Mouse (Mus musculus) cortical plate, adult 2 months (tissue): Measurements from ENCODE around the gene Sdk1. TPM values are rescaled to one million over a fixed set of nuclear protein-coding genes. Genes with fewer than 3 reads are reported as not detected.

Experiments
- H3K27ac ChIP-seq: fragments of 200-500 bp; 2 replicates; pipeline ENCODE4 v1.5.1; 2012; ENCODE audit warnings: low read length, control low read depth, inconsistent platforms; ENCODE audit not compliant: insufficient read depth
- H3K4me1 ChIP-seq: fragments of 200-500 bp; 2 replicates; pipeline ENCODE4 v1.6.1; 2011; ENCODE audit warnings: low read length; ENCODE audit not compliant: control insufficient read depth, insufficient read depth
- H3K4me3 ChIP-seq: fragments of 200-500 bp; 2 replicates; pipeline ENCODE4 v1.5.1; 2011; ENCODE audit warnings: mild to moderate bottlenecking, low read length, control low read depth; ENCODE audit not compliant: insufficient read depth
- CTCF ChIP-seq: fragments of 200-500 bp; IDR thresholded peaks from 2 replicates; pipeline ENCODE4 v1.5.1; 2011; ENCODE audit warnings: mild to moderate bottlenecking, control low read depth, low read length; ENCODE audit not compliant: insufficient read depth; ENCODE audit errors: extremely low read depth
- POLR2A ChIP-seq: fragments of 200-500 bp; IDR thresholded peaks from 2 replicates; pipeline ENCODE4 v1.6.1; 2011; ENCODE audit warnings: mild to moderate bottlenecking, low read length, control low read depth; ENCODE audit not compliant: insufficient read depth; ENCODE audit errors: extremely low read depth
- polyA plus RNA-seq: library from polyadenylated mRNA; depleted of rRNA; stranded (reverse); fragments of >200 nt; gene quantifications from 2 replicates; pipeline ENCODE4 v1.2.3, GENCODE M21; 2012

Sdk1 gene
- polyA plus RNA-seq, 1 experiment = 3.3 TPM

DNA sequence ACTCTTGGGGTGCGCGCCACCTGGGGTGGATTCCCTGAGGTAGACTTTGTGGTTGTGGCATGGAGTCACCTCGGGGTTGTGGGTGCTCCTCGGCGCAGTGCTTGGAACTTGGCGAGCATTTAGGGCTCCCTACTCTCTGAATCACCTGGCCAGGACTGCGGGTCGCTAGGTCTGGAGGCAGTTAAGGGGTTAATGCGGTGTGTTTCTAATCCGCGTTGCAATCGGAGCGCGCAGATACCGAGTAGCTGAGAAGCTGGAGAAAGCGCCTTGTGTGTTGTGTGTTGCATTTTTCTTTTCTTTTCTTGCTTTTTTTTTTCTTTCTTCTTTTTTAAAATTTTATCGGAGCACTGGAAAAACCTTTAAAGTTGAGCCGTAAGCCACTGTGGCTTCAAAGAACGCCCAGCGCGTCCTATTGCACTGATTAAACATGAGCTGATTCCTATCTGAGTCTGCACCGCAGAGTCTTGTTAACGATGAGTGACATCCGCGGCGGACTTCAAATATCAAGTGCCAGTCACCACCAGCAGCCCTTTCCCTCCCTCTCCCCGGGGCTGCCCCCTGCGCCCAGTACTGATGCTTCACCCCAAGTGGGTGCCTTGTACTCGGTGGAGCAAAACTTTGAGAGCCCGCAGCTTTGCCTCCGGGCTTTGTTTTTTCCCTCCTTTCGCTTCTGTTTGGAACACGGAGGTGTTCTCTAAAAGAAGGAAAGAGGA is 2.1 kb downstream of the Sdk1 start:
- no peak overlapping the region for H3K27ac ChIP-seq
- TF ChIP-seq POLR2A (no peak), CTCF (no peak)
- peak overlapping the region; percentile 25 for H3K4me3 ChIP-seq
- no peaks in the 10 kb centered on the region for H3K4me1 ChIP-seq

GRCm38 (mm10) chr5:141264253-141264652 is 23.0 kb downstream of the Sdk1 start:
- Histone ChIP-seq H3K27ac (no peak overlapping the region), H3K4me3 (no peak overlapping the region), H3K4me1 (no peaks in the 10 kb centered on the region)
- no peak for TF ChIP-seq POLR2A
- TF ChIP-seq CTCF = no peak

- H3K27ac ChIP-seq = no peak overlapping the region
- H3K4me1 ChIP-seq = peaks cover 2% of the 10 kb centered on the region; the same call in 1 of the 2 replicates
- TF ChIP-seq CTCF = no peak
- no peak for TF ChIP-seq POLR2A
These were observed 35.8 kb downstream of the Sdk1 start for GRCm38 (mm10) chr5:141277112-141277511.

DNA sequence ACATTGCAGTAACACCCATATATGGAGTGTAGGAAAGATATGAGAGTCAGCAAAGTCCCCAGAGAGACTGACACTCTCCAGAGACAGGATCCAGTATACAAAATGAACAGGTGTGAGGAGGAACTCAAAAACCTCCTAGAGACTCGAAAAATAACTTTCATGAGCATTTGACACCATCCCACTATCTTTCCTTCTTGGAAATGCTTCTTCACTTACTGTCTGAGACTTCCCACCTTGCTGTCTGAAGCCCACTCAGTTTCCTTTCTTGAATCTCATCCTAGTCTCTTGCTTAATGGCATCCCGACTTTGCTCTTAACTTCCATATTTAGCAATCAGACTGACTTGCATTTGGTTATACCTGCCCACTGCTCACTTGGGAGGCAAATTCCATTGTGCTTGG is 40.5 kb downstream of the Sdk1 start:
- TF ChIP-seq CTCF (no peak), POLR2A (no peak)
- H3K4me3 ChIP-seq = no peak overlapping the region
- H3K4me1 ChIP-seq = peaks cover 2% of the 10 kb centered on the region; the same call in 1 of the 2 replicates
- no peak overlapping the region for H3K27ac ChIP-seq

More at GRCm38 (mm10) chr5:141277112-141277511, 35.8 kb downstream of the Sdk1 start:
- H3K4me3 ChIP-seq = no peak overlapping the region

GRCm38 (mm10) chr5:141289611-141290010 is 48.3 kb downstream of the Sdk1 start:
- Histone ChIP-seq H3K4me3 (no peak overlapping the region), H3K4me1 (no peaks in the 10 kb centered on the region), H3K27ac (no peak overlapping the region)
- TF ChIP-seq POLR2A (no peak), CTCF (no peak)

GRCm38 (mm10) chr5:141295240-141295639 is 54.0 kb downstream of the Sdk1 start:
- H3K27ac ChIP-seq = no peak overlapping the region
- H3K4me1 ChIP-seq = no peaks in the 10 kb centered on the region
- H3K4me3 ChIP-seq = no peak overlapping the region
- TF ChIP-seq POLR2A = no peak
- no peak for TF ChIP-seq CTCF

DNA sequence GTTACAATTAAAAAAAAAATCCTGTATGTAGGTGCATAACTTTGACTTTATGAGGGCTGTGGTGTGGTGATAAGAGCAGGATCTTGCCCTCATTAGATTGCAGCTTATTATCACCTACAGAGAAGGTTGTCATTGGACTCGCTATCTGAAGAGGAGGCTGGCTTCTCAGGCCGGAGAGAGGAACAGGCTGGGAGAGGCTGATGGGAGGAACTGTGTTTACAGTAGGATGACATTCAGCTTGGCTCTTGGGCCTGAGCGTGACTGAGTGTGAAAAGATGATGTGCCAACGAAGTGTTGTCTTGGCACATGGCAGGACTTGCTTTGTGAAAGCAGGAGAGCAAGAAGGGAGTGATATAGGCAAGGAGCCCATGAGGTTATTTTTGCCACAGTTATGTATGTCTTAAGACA is 61.0 kb downstream of the Sdk1 start:
- TF ChIP-seq CTCF = no peak
- no peak for TF ChIP-seq POLR2A
- Histone ChIP-seq H3K4me1 (0 out of 2 replicates have a peak, but pooled peaks cover 2% of the 10 kb centered on the region), H3K27ac (no peak overlapping the region)

DNA sequence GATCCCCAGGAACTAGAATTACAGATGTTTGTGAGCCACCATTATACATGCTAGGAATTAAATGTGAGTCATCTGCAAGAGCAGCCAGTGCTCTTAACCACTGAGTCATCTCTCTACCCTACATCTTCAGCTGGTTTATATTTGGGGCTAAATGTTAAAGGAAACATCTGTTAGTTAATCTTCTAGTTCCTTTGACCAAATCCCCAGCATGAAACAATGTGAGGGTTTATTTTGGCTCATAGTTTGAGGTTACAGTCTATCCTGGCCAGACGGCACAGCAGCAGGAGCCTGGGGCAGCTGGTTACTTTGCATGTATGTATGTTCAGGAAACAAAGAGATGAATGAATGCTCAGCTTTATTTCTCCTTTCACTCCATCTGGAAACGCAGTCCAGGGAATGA is 62.5 kb downstream of the Sdk1 start:
- no peak overlapping the region for H3K4me3 ChIP-seq
- H3K4me1 ChIP-seq = 0 out of 2 replicates have a peak, but pooled peaks cover 2% of the 10 kb centered on the region
- TF ChIP-seq POLR2A (no peak), CTCF (no peak)
- H3K27ac ChIP-seq = no peak overlapping the region

More for the DNA sequence above, 61.0 kb downstream of the Sdk1 start:
- no peak overlapping the region for H3K4me3 ChIP-seq

- no peak for TF ChIP-seq POLR2A
- no peak for TF ChIP-seq CTCF
- no peak overlapping the region for H3K4me3 ChIP-seq
- H3K4me1 ChIP-seq = 0 out of 2 replicates have a peak, but pooled peaks cover 2% of the 10 kb centered on the region
- H3K27ac ChIP-seq = no peak overlapping the region
These were observed 63.4 kb downstream of the Sdk1 start for GRCm38 (mm10) chr5:141304706-141305105.

DNA sequence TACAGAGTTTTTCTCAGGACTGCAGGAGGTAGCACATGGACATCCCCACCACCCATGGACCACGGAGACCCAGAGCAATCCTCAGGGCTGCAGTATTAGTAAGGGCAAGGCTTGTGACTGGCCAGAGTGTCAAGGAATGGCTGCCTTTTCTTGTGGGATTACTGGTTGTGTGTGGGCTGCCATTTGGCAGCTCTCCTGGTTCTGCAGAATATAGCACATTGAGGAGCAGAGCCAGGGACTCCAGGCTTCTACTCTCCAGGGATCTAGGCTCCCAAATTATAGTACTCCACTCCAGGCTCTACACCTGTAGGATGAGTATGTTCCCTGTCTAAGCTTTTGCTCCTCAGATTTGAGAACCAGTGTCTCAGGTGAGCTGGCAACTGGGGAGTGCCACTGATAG is 69.4 kb downstream of the Sdk1 start:
- H3K27ac ChIP-seq = no peak overlapping the region
- H3K4me3 ChIP-seq = no peak overlapping the region
- no peaks in the 10 kb centered on the region for H3K4me1 ChIP-seq
- TF ChIP-seq CTCF (no peak), POLR2A (no peak)
